In genomic region chr10:40969372-40970033, GRCm38 (mm10) we compare ENCODE assay signal across 9 mouse cellular contexts.
DNase-seq lines count a peak whose midpoint lies in the region; ATAC-seq and TF ChIP-seq lines count a peak whose summit lies in the region.
"Had no signal": no experiment of that assay in that cellular context is flagged by ENCODE, and none has a peak within 500 bp of the region (broad histone marks: within the 10 kb centered on the region; RNA-seq: fewer than 3 reads in every experiment).

No protein-coding gene starts in this region.

- H3K36me3 ChIP-seq in kidney, adult 2 months (ENCODE audit: control insufficient read depth, insufficient read depth, low read length) = no peaks in the 10 kb centered on the region
- H3K36me3 ChIP-seq in embryonic facial prominence, embryonic 13.5 days = no peaks in the 10 kb centered on the region
- no peaks in the 10 kb centered on the region for H3K36me3 ChIP-seq in limb, embryonic 10.5 days

- peak overlapping the region; percentile 15; the same call in 1 of the 2 replicates for H3K4me3 ChIP-seq in kidney, adult 2 months (ENCODE audit: insufficient read depth, low read depth, low read length)
- peak overlapping the region; percentile 5; the same call in 1 of the 2 replicates for H3K4me3 ChIP-seq in embryonic facial prominence, embryonic 13.5 days
- H3K4me3 ChIP-seq in limb, embryonic 10.5 days = peak overlapping the region; percentile 42

- H3K27ac ChIP-seq in kidney, adult 2 months (ENCODE audit: insufficient read depth, low read depth, low read length) = no peak overlapping the region
- H3K27ac ChIP-seq in embryonic facial prominence, embryonic 13.5 days = no peak overlapping the region
- H3K27ac ChIP-seq in limb, embryonic 10.5 days = no peak overlapping the region

- no peaks in the 10 kb centered on the region for H3K9me3 ChIP-seq in embryonic facial prominence, embryonic 13.5 days
- H3K9me3 ChIP-seq in limb, embryonic 10.5 days (replicated peaks) = no peaks in the 10 kb centered on the region

- TF ChIP-seq POLR2A in kidney, adult 2 months (IDR thresholded peaks at IDR 0.05; ENCODE audit: low read depth, low read length) = no peak

- peak; percentile 50; the same call in 1 of the 2 replicates for ATAC-seq in cerebellum, adult (ENCODE audit: insufficient number of reproducible peaks, low FRiP score, low TSS enrichment)
- ATAC-seq in embryonic facial prominence, embryonic 13.5 days (ENCODE audit: insufficient number of reproducible peaks, insufficient read depth, low FRiP score, low TSS enrichment, low read depth) = no peak
- ATAC-seq: Patski had no signal

- TF ChIP-seq CTCF in kidney, adult 2 months (conservative IDR thresholded peaks at IDR 0.05; ENCODE audit: insufficient read depth, insufficient read length, low read depth, low read length) = no peak

- 9% methylated on average over 16 of the region's 16 CpGs for WGBS in kidney, adult 2 months
- 5% methylated on average over 16 of the region's 16 CpGs for WGBS in embryonic facial prominence, embryonic 13.5 days
- WGBS in limb, embryonic 10.5 days = 12% methylated on average over 16 of the region's 16 CpGs

- no peaks in the 10 kb centered on the region for H3K4me1 ChIP-seq in kidney, adult 2 months (ENCODE audit: control insufficient read depth, insufficient read depth, low read length)
- H3K4me1 ChIP-seq in embryonic facial prominence, embryonic 13.5 days = peaks cover 5% of the 10 kb centered on the region; the same call in 1 of the 2 replicates
- H3K4me1 ChIP-seq in limb, embryonic 10.5 days = peaks cover 24% of the 10 kb centered on the region

- H3K9ac ChIP-seq in embryonic facial prominence, embryonic 13.5 days = 0 out of 2 replicates have a peak overlapping the region, but pooled peaks have one; percentile 11

- no peaks in the 10 kb centered on the region for H3K27me3 ChIP-seq in kidney, adult 2 months (replicated peaks; ENCODE audit: control insufficient read depth, insufficient read depth, low read length)
- 0 out of 2 replicates have a peak, but pooled peaks cover 4% of the 10 kb centered on the region for H3K27me3 ChIP-seq in embryonic facial prominence, embryonic 13.5 days
- no peaks in the 10 kb centered on the region for H3K27me3 ChIP-seq in limb, embryonic 10.5 days (ENCODE audit: low read depth, poor library complexity, severe bottlenecking)

- DNase-seq in kidney, adult 2 months = no peak
- DNase-seq in kidney, postnatal 14 days = no peak
- DNase-seq in limb, embryonic 10.5 days (ENCODE audit: low spot score) = peak; percentile 63
- peak; percentile 33 for DNase-seq in right cerebral cortex, postnatal 25 days
- no peak for DNase-seq in adrenal gland, postnatal 25 days
- no peak for DNase-seq in spleen, adult 18-20 months

- peak overlapping the region; percentile 51 for H3K4me2 ChIP-seq in embryonic facial prominence, embryonic 13.5 days

Comparison
In these comparisons a context has a peak if more than half of its experiments do, and no peak if none do; other contexts are left out.
1. DNase-seq: peak in limb, embryonic 10.5 days (single experiment) and right cerebral cortex, postnatal 25 days (single experiment); none in kidney, adult 2 months (single experiment), kidney, postnatal 14 days (single experiment), adrenal gland, postnatal 25 days (single experiment) and spleen, adult 18-20 months (0 of 2).
2. Peak in every context shown above with its lines, with median percentiles within 50 percentile points of each other: H3K4me3 ChIP-seq.